Mouse (Mus musculus): ENCODE measurements around the gene Zdhhc23. TPM values are rescaled to one million over a fixed set of nuclear protein-coding genes. Genes with fewer than 3 reads are reported as not detected.

Zdhhc23 gene
- polyA plus RNA-seq, 1 experiment from 2014 or later, result 0.38 TPM

- DNase-seq (ENCODE audit: low spot score) (no peak), ATAC-seq (replicated peaks; ENCODE audit: insufficient number of reproducible peaks, low FRiP score, low TSS enrichment, low read depth) (no peak)
- Histone ChIP-seq H3K9ac (replicated peaks; ENCODE audit: low read length) (no peak overlapping the region), H3K36me3 (replicated peaks; ENCODE audit: control insufficient read depth, insufficient read depth, low read depth, low read length) (no peaks in the 10 kb centered on the region), H3K4me2 (ENCODE audit: low read depth, low read length) (no peak overlapping the region), H3K4me1 (ENCODE audit: control insufficient read depth, insufficient read depth, low read length) (no peaks in the 10 kb centered on the region), H3K27ac (replicated peaks; ENCODE audit: low read depth, low read length) (no peak overlapping the region), H3K4me3 (ENCODE audit: low read depth, low read length) (no peak overlapping the region), H3K9me3 (replicated peaks; ENCODE audit: control insufficient read depth, low read length) (no peaks in the 10 kb centered on the region), H3K27me3 (ENCODE audit: control insufficient read depth, insufficient read depth, low read length) (no peaks in the 10 kb centered on the region)
- WGBS, result 85% methylated on average over 3 of the region's 3 CpGs
These were observed 15.8 kb downstream of the Zdhhc23 start for GRCm38 (mm10) chr16:43963780-43964179.

DNA sequence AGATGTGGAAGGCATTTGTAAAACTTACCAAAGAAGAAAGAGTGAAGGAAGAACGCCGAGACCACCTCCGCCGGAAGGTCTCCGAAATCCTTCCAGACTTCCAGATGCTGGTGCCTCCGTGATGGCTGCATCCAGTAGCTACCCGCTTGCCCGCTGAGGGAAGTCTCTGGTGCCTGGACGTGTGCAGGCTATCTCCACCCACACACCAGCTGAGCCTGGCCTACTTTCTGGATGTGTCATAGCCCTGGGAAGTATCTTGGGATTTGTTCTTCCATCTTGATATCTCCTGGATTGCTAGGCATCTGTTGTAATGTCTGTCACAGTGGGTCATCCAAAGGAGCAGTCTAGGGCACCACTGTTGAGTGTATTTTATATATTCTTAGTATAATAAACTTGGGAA is 16.3 kb downstream of the Zdhhc23 start:
- Histone ChIP-seq H3K9me3 (replicated peaks; ENCODE audit: control insufficient read depth, low read length) (no peaks in the 10 kb centered on the region), H3K27ac (replicated peaks; ENCODE audit: low read depth, low read length) (no peak overlapping the region), H3K27me3 (ENCODE audit: control insufficient read depth, insufficient read depth, low read length) (no peaks in the 10 kb centered on the region), H3K36me3 (replicated peaks; ENCODE audit: control insufficient read depth, insufficient read depth, low read depth, low read length) (no peaks in the 10 kb centered on the region), H3K4me3 (ENCODE audit: low read depth, low read length) (no peak overlapping the region), H3K9ac (replicated peaks; ENCODE audit: low read length) (no peak overlapping the region), H3K4me1 (ENCODE audit: control insufficient read depth, insufficient read depth, low read length) (no peaks in the 10 kb centered on the region), H3K4me2 (ENCODE audit: low read depth, low read length) (no peak overlapping the region)
- DNase-seq (ENCODE audit: low spot score), result no peak
- WGBS, result 93% methylated on average over 9 of the region's 9 CpGs
- no peak for ATAC-seq (replicated peaks; ENCODE audit: insufficient number of reproducible peaks, low FRiP score, low TSS enrichment, low read depth)

GRCm38 (mm10) chr16:43958038-43958437 is 21.6 kb downstream of the Zdhhc23 start:
- H3K9ac ChIP-seq (replicated peaks; ENCODE audit: low read length), result no peak overlapping the region
- ATAC-seq (replicated peaks; ENCODE audit: insufficient number of reproducible peaks, low FRiP score, low TSS enrichment, low read depth), result peak; percentile 52; the same call in 1 of the 2 replicates
- 72% methylated on average over 4 of the region's 4 CpGs for WGBS
- H3K36me3 ChIP-seq (replicated peaks; ENCODE audit: control insufficient read depth, insufficient read depth, low read depth, low read length), result no peaks in the 10 kb centered on the region
- no peak overlapping the region for H3K4me3 ChIP-seq (ENCODE audit: low read depth, low read length)
- DNase-seq (ENCODE audit: low spot score), result no peak
- H3K9me3 ChIP-seq (replicated peaks; ENCODE audit: control insufficient read depth, low read length), result no peaks in the 10 kb centered on the region
- H3K4me2 ChIP-seq (ENCODE audit: low read depth, low read length), result no peak overlapping the region
- H3K27ac ChIP-seq (replicated peaks; ENCODE audit: low read depth, low read length), result no peak overlapping the region
- no peaks in the 10 kb centered on the region for H3K27me3 ChIP-seq (ENCODE audit: control insufficient read depth, insufficient read depth, low read length)
- H3K4me1 ChIP-seq (ENCODE audit: control insufficient read depth, insufficient read depth, low read length), result no peaks in the 10 kb centered on the region

- Histone ChIP-seq H3K4me2 (ENCODE audit: low read depth, low read length) (no peak overlapping the region), H3K4me1 (ENCODE audit: control insufficient read depth, insufficient read depth, low read length) (no peaks in the 10 kb centered on the region), H3K9ac (replicated peaks; ENCODE audit: low read length) (no peak overlapping the region), H3K36me3 (replicated peaks; ENCODE audit: control insufficient read depth, insufficient read depth, low read depth, low read length) (no peaks in the 10 kb centered on the region), H3K4me3 (ENCODE audit: low read depth, low read length) (no peak overlapping the region), H3K27ac (replicated peaks; ENCODE audit: low read depth, low read length) (no peak overlapping the region), H3K27me3 (ENCODE audit: control insufficient read depth, insufficient read depth, low read length) (no peaks in the 10 kb centered on the region), H3K9me3 (replicated peaks; ENCODE audit: control insufficient read depth, low read length) (no peaks in the 10 kb centered on the region)
- 77% methylated on average over 6 of the region's 6 CpGs for WGBS
- DNase-seq (ENCODE audit: low spot score) (no peak), ATAC-seq (replicated peaks; ENCODE audit: insufficient number of reproducible peaks, low FRiP score, low TSS enrichment, low read depth) (no peak)
These were observed 24.7 kb downstream of the Zdhhc23 start for GRCm38 (mm10) chr16:43954913-43955312.

GRCm38 (mm10) chr16:43951591-43951990 is 28.0 kb downstream of the Zdhhc23 start:
- Histone ChIP-seq H3K4me3 (ENCODE audit: low read depth, low read length) (no peak overlapping the region), H3K36me3 (replicated peaks; ENCODE audit: control insufficient read depth, insufficient read depth, low read depth, low read length) (no peaks in the 10 kb centered on the region), H3K9ac (replicated peaks; ENCODE audit: low read length) (no peak overlapping the region), H3K4me2 (ENCODE audit: low read depth, low read length) (no peak overlapping the region), H3K4me1 (ENCODE audit: control insufficient read depth, insufficient read depth, low read length) (no peaks in the 10 kb centered on the region), H3K27me3 (ENCODE audit: control insufficient read depth, insufficient read depth, low read length) (no peaks in the 10 kb centered on the region), H3K9me3 (replicated peaks; ENCODE audit: control insufficient read depth, low read length) (no peaks in the 10 kb centered on the region), H3K27ac (replicated peaks; ENCODE audit: low read depth, low read length) (no peak overlapping the region)
- whole genome bisulfite sequencing, result 76% methylated on average over 4 of the region's 4 CpGs
- no peak for DNase-seq (ENCODE audit: low spot score)
- ATAC-seq (replicated peaks; ENCODE audit: insufficient number of reproducible peaks, low FRiP score, low TSS enrichment, low read depth), result no peak

DNA sequence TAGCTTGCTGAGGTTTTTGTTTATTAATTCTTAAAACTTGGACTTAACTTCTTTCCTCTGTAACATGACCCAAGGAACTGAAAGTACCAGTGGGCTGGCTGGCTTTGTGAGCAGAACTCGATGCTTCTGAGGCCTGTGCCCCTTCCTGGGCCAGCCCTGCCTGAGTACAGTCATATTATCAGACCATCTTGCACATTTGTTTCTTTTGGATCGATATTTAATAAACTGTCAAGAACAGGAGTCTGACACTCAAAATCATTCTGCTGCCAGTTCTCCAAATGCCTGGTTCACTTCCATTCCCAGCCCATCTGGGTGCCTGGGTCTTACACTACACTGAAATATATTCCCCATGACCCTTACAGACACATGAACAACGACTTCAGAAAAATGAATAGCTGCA is 33.7 kb downstream of the Zdhhc23 start:
- no peaks in the 10 kb centered on the region for H3K4me1 ChIP-seq (ENCODE audit: control insufficient read depth, insufficient read depth, low read length)
- no peak overlapping the region for H3K4me2 ChIP-seq (ENCODE audit: low read depth, low read length)
- 76% methylated on average over 3 of the region's 3 CpGs for whole genome bisulfite sequencing
- H3K9me3 ChIP-seq (replicated peaks; ENCODE audit: control insufficient read depth, low read length), result no peaks in the 10 kb centered on the region
- ATAC-seq (replicated peaks; ENCODE audit: insufficient number of reproducible peaks, low FRiP score, low TSS enrichment, low read depth), result no peak
- no peak overlapping the region for H3K4me3 ChIP-seq (ENCODE audit: low read depth, low read length)
- no peaks in the 10 kb centered on the region for H3K27me3 ChIP-seq (ENCODE audit: control insufficient read depth, insufficient read depth, low read length)
- no peaks in the 10 kb centered on the region for H3K36me3 ChIP-seq (replicated peaks; ENCODE audit: control insufficient read depth, insufficient read depth, low read depth, low read length)
- no peak for DNase-seq (ENCODE audit: low spot score)
- H3K9ac ChIP-seq (replicated peaks; ENCODE audit: low read length), result no peak overlapping the region
- H3K27ac ChIP-seq (replicated peaks; ENCODE audit: low read depth, low read length), result no peak overlapping the region

DNA sequence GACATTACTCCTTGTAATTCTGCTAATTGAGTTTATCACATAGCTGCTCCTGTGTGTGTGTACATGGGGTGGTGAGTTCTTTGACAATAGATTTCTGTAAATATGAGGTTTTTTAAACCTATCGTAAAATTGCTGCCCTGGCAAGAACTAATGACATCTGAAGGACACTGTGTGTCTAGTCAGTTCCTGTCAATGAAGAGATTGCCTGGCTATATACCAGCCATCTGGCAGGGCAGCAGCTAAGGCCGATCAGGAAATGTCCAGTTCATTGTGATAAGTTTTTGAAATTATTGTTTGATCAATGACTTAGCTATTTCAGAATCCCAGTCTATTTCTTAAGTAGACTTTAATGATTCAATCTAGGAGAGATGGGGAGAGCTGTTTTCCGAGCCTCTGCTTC is 34.2 kb downstream of the Zdhhc23 start:
- Histone ChIP-seq H3K27me3 (ENCODE audit: control insufficient read depth, insufficient read depth, low read length) (no peaks in the 10 kb centered on the region), H3K9ac (replicated peaks; ENCODE audit: low read length) (no peak overlapping the region), H3K4me2 (ENCODE audit: low read depth, low read length) (no peak overlapping the region), H3K36me3 (replicated peaks; ENCODE audit: control insufficient read depth, insufficient read depth, low read depth, low read length) (no peaks in the 10 kb centered on the region), H3K27ac (replicated peaks; ENCODE audit: low read depth, low read length) (no peak overlapping the region), H3K4me3 (ENCODE audit: low read depth, low read length) (no peak overlapping the region), H3K9me3 (replicated peaks; ENCODE audit: control insufficient read depth, low read length) (no peaks in the 10 kb centered on the region), H3K4me1 (ENCODE audit: control insufficient read depth, insufficient read depth, low read length) (no peaks in the 10 kb centered on the region)
- DNase-seq (ENCODE audit: low spot score) (no peak), ATAC-seq (replicated peaks; ENCODE audit: insufficient number of reproducible peaks, low FRiP score, low TSS enrichment, low read depth) (no peak)
- WGBS, result 81% methylated on average over 3 of the region's 3 CpGs

DNA sequence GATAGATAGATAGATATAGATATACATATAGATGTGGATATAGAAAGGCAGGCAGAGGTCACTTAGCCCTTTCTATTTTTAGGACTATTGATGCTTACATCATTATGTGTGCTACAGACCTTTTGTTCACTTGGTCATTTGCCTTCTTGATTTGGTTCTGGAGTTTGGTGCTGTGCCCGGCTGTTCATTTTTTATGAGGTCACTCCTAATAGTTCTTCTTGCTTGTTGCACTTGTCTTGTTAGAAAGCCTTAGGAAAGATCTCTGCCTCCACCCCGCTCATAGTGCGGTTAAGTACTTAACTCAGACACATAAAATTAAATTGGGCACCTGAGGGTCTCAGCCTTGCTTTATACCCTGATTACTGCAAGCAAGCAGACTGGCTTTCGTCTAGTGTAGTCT is 38.7 kb downstream of the Zdhhc23 start:
- DNase-seq (ENCODE audit: low spot score) (no peak), ATAC-seq (replicated peaks; ENCODE audit: insufficient number of reproducible peaks, low FRiP score, low TSS enrichment, low read depth) (no peak)
- H3K4me1 ChIP-seq (ENCODE audit: control insufficient read depth, insufficient read depth, low read length), result no peaks in the 10 kb centered on the region
- H3K36me3 ChIP-seq (replicated peaks; ENCODE audit: control insufficient read depth, insufficient read depth, low read depth, low read length), result no peaks in the 10 kb centered on the region
- H3K9me3 ChIP-seq (replicated peaks; ENCODE audit: control insufficient read depth, low read length), result no peaks in the 10 kb centered on the region
- no peak overlapping the region for H3K27ac ChIP-seq (replicated peaks; ENCODE audit: low read depth, low read length)
- H3K4me3 ChIP-seq (ENCODE audit: low read depth, low read length), result no peak overlapping the region
- WGBS, result 93% methylated on average over 4 of the region's 4 CpGs
- H3K27me3 ChIP-seq (ENCODE audit: control insufficient read depth, insufficient read depth, low read length), result no peaks in the 10 kb centered on the region
- H3K4me2 ChIP-seq (ENCODE audit: low read depth, low read length), result no peak overlapping the region
- no peak overlapping the region for H3K9ac ChIP-seq (replicated peaks; ENCODE audit: low read length)
